Mouse (Mus musculus) splenic B cell, adult 2 months (primary cell): ENCODE measurements around the gene Lrrk1.

Experiments
- DNase-seq: peaks from one replicate; pipeline ENCODE4 v3.0.0-alpha.2; 2011; ENCODE audit warnings: low read depth, low spot score
- H3K27me3 ChIP-seq: 2 replicates; pipeline ENCODE4 v1.6.1; 2012; ENCODE audit warnings: mild to moderate bottlenecking, low read length, moderate library complexity, mixed read lengths; ENCODE audit not compliant: control insufficient read depth, poor library complexity, insufficient read depth, severe bottlenecking
- H3K36me3 ChIP-seq: 2 replicates; pipeline ENCODE4 v1.6.1; 2012; ENCODE audit warnings: mild to moderate bottlenecking, low read length, moderate library complexity, mixed read lengths; ENCODE audit not compliant: control insufficient read depth, poor library complexity, insufficient read depth, severe bottlenecking

Lrrk1 gene

GRCm38 (mm10) chr7:66336955-66337354 lies 51.2 kb downstream of the Lrrk1 start:
- no peak for DNase-seq
- Histone ChIP-seq H3K27me3 (no peaks in the 10 kb centered on the region), H3K36me3 (no peaks in the 10 kb centered on the region)

GRCm38 (mm10) chr7:66333906-66334500 lies 54.1 kb downstream of the Lrrk1 start:
- DNase-seq = peak; percentile 29
- Histone ChIP-seq H3K36me3 (no peaks in the 10 kb centered on the region), H3K27me3 (no peaks in the 10 kb centered on the region)

- H3K27me3 ChIP-seq = no peaks in the 10 kb centered on the region
- DNase-seq = no peak
- H3K36me3 ChIP-seq = no peaks in the 10 kb centered on the region
Measured at GRCm38 (mm10) chr7:66332340-66332739, 55.8 kb downstream of the Lrrk1 start.

- H3K36me3 ChIP-seq = peaks cover 2% of the 10 kb centered on the region; the same call in 1 of the 2 replicates
- no peaks in the 10 kb centered on the region for H3K27me3 ChIP-seq
- DNase-seq = no peak
Measured at GRCm38 (mm10) chr7:66330610-66331009, 57.5 kb downstream of the Lrrk1 start.

- Histone ChIP-seq H3K27me3 (no peaks in the 10 kb centered on the region), H3K36me3 (peaks cover 3% of the 10 kb centered on the region; the same call in 1 of the 2 replicates)
- no peak for DNase-seq
Measured at GRCm38 (mm10) chr7:66327516-66327915, 60.6 kb downstream of the Lrrk1 start.

GRCm38 (mm10) chr7:66325419-66326053 lies 62.6 kb downstream of the Lrrk1 start:
- Histone ChIP-seq H3K27me3 (no peaks in the 10 kb centered on the region), H3K36me3 (peaks cover 3% of the 10 kb centered on the region; the same call in 1 of the 2 replicates)
- no peak for DNase-seq

GRCm38 (mm10) chr7:66323252-66324015 lies 64.7 kb downstream of the Lrrk1 start:
- Histone ChIP-seq H3K36me3 (peaks cover 4% of the 10 kb centered on the region), H3K27me3 (no peaks in the 10 kb centered on the region)
- no peak for DNase-seq

- no peaks in the 10 kb centered on the region for H3K27me3 ChIP-seq
- H3K36me3 ChIP-seq = peaks cover 5% of the 10 kb centered on the region
- peak; percentile 73 for DNase-seq
Measured at GRCm38 (mm10) chr7:66320996-66321395, 67.2 kb downstream of the Lrrk1 start.

- no peak for DNase-seq
- H3K36me3 ChIP-seq = peaks cover 4% of the 10 kb centered on the region; the same call in 1 of the 2 replicates
- H3K27me3 ChIP-seq = no peaks in the 10 kb centered on the region
Measured at GRCm38 (mm10) chr7:66318147-66318546, 70.0 kb downstream of the Lrrk1 start.

- DNase-seq = no peak
- H3K27me3 ChIP-seq = no peaks in the 10 kb centered on the region
Measured at GRCm38 (mm10) chr7:66310670-66311656, 77.2 kb downstream of the Lrrk1 start.

GRCm38 (mm10) chr7:66309950-66310669 lies 78.0 kb downstream of the Lrrk1 start:
- H3K36me3 ChIP-seq = no peaks in the 10 kb centered on the region; the same call in 1 of the 2 replicates
- DNase-seq = peak; percentile 80
- H3K27me3 ChIP-seq = no peaks in the 10 kb centered on the region

More at GRCm38 (mm10) chr7:66310670-66311656, 77.2 kb downstream of the Lrrk1 start:
- H3K36me3 ChIP-seq = no peaks in the 10 kb centered on the region; the same call in 1 of the 2 replicates

- DNase-seq = no peak
- H3K27me3 ChIP-seq = no peaks in the 10 kb centered on the region
Measured at GRCm38 (mm10) chr7:66309240-66309949, 78.8 kb downstream of the Lrrk1 start.

GRCm38 (mm10) chr7:66308581-66309239 lies 79.4 kb downstream of the Lrrk1 start:
- no peaks in the 10 kb centered on the region; the same call in 1 of the 2 replicates for H3K36me3 ChIP-seq
- H3K27me3 ChIP-seq = no peaks in the 10 kb centered on the region
- no peak for DNase-seq

More at GRCm38 (mm10) chr7:66309240-66309949, 78.8 kb downstream of the Lrrk1 start:
- no peaks in the 10 kb centered on the region; the same call in 1 of the 2 replicates for H3K36me3 ChIP-seq
